Mouse (Mus musculus) liver, embryonic 15.5 days (tissue): Measurements from ENCODE around the gene Ly6g5c. TPM values are rescaled to one million over a fixed set of nuclear protein-coding genes. Genes with fewer than 3 reads are reported as not detected.

Source experiments
- ATAC-seq: fragments of 200-750 bp; cut with Nextera tagmentation; 2 replicates; pipeline ENCODE4 v1.8.0; 2017; ENCODE audit warnings: moderate number of reproducible peaks, mild to moderate bottlenecking, moderate library complexity; ENCODE audit not compliant: insufficient read depth
- H3K27ac ChIP-seq: fragments of 300-500 bp; sonication (generic); replicated peaks from 2 replicates; pipeline ENCODE4 v1.5.1; 2015; ENCODE audit warnings: mild to moderate bottlenecking, inconsistent platforms
- H3K27me3 ChIP-seq: fragments of 300-500 bp; sonication (generic); 2 replicates; pipeline ENCODE4 v1.6.1; 2015; ENCODE audit warnings: mild to moderate bottlenecking, inconsistent platforms
- H3K36me3 ChIP-seq: fragments of 300-500 bp; sonication (generic); replicated peaks from 2 replicates; pipeline ENCODE4 v1.6.1; 2015; ENCODE audit warnings: moderate library complexity, mild to moderate bottlenecking, inconsistent platforms
- H3K4me1 ChIP-seq: fragments of 300-500 bp; sonication (generic); replicated peaks from 2 replicates; pipeline ENCODE4 v1.6.1; 2015; ENCODE audit warnings: inconsistent platforms
- H3K4me2 ChIP-seq: fragments of 300-500 bp; sonication (generic); 2 replicates; pipeline ENCODE4 v1.6.1; 2015; ENCODE audit warnings: moderate library complexity, mild to moderate bottlenecking, inconsistent platforms
- H3K4me3 ChIP-seq: fragments of 300-500 bp; sonication (generic); replicated peaks from 2 replicates; pipeline ENCODE4 v1.5.1; 2015; ENCODE audit warnings: mild to moderate bottlenecking, inconsistent platforms
- H3K9ac ChIP-seq: fragments of 300-500 bp; sonication (generic); 2 replicates; pipeline ENCODE4 v1.6.1; 2015; ENCODE audit warnings: moderate library complexity, mild to moderate bottlenecking, inconsistent platforms
- H3K9me3 ChIP-seq: fragments of 300-500 bp; sonication (generic); replicated peaks from 2 replicates; pipeline ENCODE4 v1.6.1; 2016; ENCODE audit warnings: inconsistent platforms
- WGBS: fragments of 180-500 bp; shearing (Covaris S2); methylation state at CpG from one replicate; pipeline ENCODE4 v1.1.7; 2015; ENCODE audit warnings: mixed read lengths; ENCODE audit not compliant: insufficient replicate concordance; 5-methylcytosine and 5-hydroxymethylcytosine counted together
- polyA plus RNA-seq: library from polyadenylated mRNA; unstranded; fragments of >200 nt; fragmentation: Nextera tagmentation; extraction: Ambion mirVana; gene quantifications from 2 replicates; pipeline ENCODE4 v1.2.1, GENCODE M21; 2015

The Ly6g5c gene
- polyA plus RNA-seq, 1 experiment from 2014 or later: not detected

- Histone ChIP-seq H3K4me2 (no peak overlapping the region), H3K27ac (no peak overlapping the region), H3K36me3 (peaks cover 89% of the 10 kb centered on the region), H3K9me3 (no peaks in the 10 kb centered on the region), H3K27me3 (no peaks in the 10 kb centered on the region), H3K4me1 (peaks cover 27% of the 10 kb centered on the region), H3K9ac (no peak overlapping the region), H3K4me3 (no peak overlapping the region)
- ATAC-seq: no peak
- WGBS: 87% methylated on average over 16 of the region's 16 CpGs
These were observed 50.9 kb downstream of the Ly6g5c start for GRCm38 (mm10) chr17:35158850-35159593.

GRCm38 (mm10) chr17:35159638-35160037 is 51.6 kb downstream of the Ly6g5c start:
- H3K27me3 ChIP-seq: no peaks in the 10 kb centered on the region
- no peak overlapping the region for H3K4me3 ChIP-seq
- peaks cover 83% of the 10 kb centered on the region for H3K36me3 ChIP-seq
- 88% methylated on average over 7 of the region's 7 CpGs for WGBS
- no peaks in the 10 kb centered on the region for H3K9me3 ChIP-seq
- no peak overlapping the region for H3K4me2 ChIP-seq
- ATAC-seq: no peak
- H3K4me1 ChIP-seq: peaks cover 28% of the 10 kb centered on the region
- no peak overlapping the region for H3K27ac ChIP-seq
- H3K9ac ChIP-seq: no peak overlapping the region

GRCm38 (mm10) chr17:35161421-35161820 is 53.3 kb downstream of the Ly6g5c start:
- Histone ChIP-seq H3K9ac (no peak overlapping the region), H3K4me2 (no peak overlapping the region), H3K4me1 (peaks cover 37% of the 10 kb centered on the region), H3K27me3 (no peaks in the 10 kb centered on the region), H3K4me3 (no peak overlapping the region), H3K27ac (no peak overlapping the region), H3K36me3 (peaks cover 65% of the 10 kb centered on the region), H3K9me3 (no peaks in the 10 kb centered on the region)
- WGBS: 82% methylated on average over 11 of the region's 11 CpGs
- no peak for ATAC-seq

Other genes with a start within 250 kb of the Ly6g5c start
- 281 and 374 TPM in 2 replicates for gene Cfb, start 245.8 kb upstream of the Ly6g5c start, polyA plus RNA-seq
- gene Zbtb12, start 228.8 kb upstream of the Ly6g5c start, polyA plus RNA-seq: 0.41 and 0.64 TPM in 2 replicates
- 0.07 TPM in 1 of 2 replicates, not detected in the other for gene Gm20547, start 226.2 kb upstream of the Ly6g5c start, polyA plus RNA-seq
- 25.2 and 26.5 TPM in 2 replicates for gene C2, start 210.0 kb upstream of the Ly6g5c start, polyA plus RNA-seq
- 14.6 and 15.1 TPM in 2 replicates for gene Ehmt2, start 209.8 kb upstream of the Ly6g5c start, polyA plus RNA-seq
- gene Slc44a4, start 193.8 kb upstream of the Ly6g5c start, polyA plus RNA-seq: 3.0 and 3.1 TPM in 2 replicates
- gene Neu1, start 177.0 kb upstream of the Ly6g5c start, polyA plus RNA-seq: 17.1 and 19.8 TPM in 2 replicates
- 0.06 and 0.14 TPM in 2 replicates for gene Hspa1b, start 149.0 kb upstream of the Ly6g5c start, polyA plus RNA-seq
- 0.32 TPM in 1 of 2 replicates, not detected in the other for gene Gm20481, start 138.4 kb upstream of the Ly6g5c start, polyA plus RNA-seq
- 0.96 and 1.6 TPM in 2 replicates for gene Hspa1a, start 136.1 kb upstream of the Ly6g5c start, polyA plus RNA-seq
- gene Hspa1l, start 135.6 kb upstream of the Ly6g5c start, polyA plus RNA-seq: 0.25 and 0.31 TPM in 2 replicates
- gene Lsm2, start 126.4 kb upstream of the Ly6g5c start, polyA plus RNA-seq: 120 and 123 TPM in 2 replicates
- 99.0 and 133 TPM in 2 replicates for gene Vars, start 107.3 kb upstream of the Ly6g5c start, polyA plus RNA-seq
- gene Vwa7, start 91.7 kb upstream of the Ly6g5c start, polyA plus RNA-seq: 0.09 and 0.12 TPM in 2 replicates
- 2.2 and 2.3 TPM in 2 replicates for gene Sapcd1, start 80.3 kb upstream of the Ly6g5c start, polyA plus RNA-seq
- gene Msh5, start 61.5 kb upstream of the Ly6g5c start, polyA plus RNA-seq: 3.4 and 4.3 TPM in 2 replicates
- gene Clic1, start 58.3 kb upstream of the Ly6g5c start, polyA plus RNA-seq: 120 and 122 TPM in 2 replicates
- gene Ddah2, start 49.2 kb upstream of the Ly6g5c start, polyA plus RNA-seq: 18.6 and 22.8 TPM in 2 replicates
- 0.21 and 0.40 TPM in 2 replicates for gene Ly6g6c, start 42.9 kb upstream of the Ly6g5c start, polyA plus RNA-seq
- gene Mpig6b, start 42.1 kb upstream of the Ly6g5c start, polyA plus RNA-seq: 3.2 and 4.4 TPM in 2 replicates
- gene Ly6g6e, start 31.4 kb upstream of the Ly6g5c start, polyA plus RNA-seq: 0.12 and 0.26 TPM in 2 replicates
- 0.41 and 0.70 TPM in 2 replicates for gene Ly6g6d, start 30.2 kb upstream of the Ly6g5c start, polyA plus RNA-seq
- gene Ly6g6f, start 22.7 kb upstream of the Ly6g5c start, polyA plus RNA-seq: 5.1 and 7.0 TPM in 2 replicates
- gene Abhd16a, start 19.0 kb upstream of the Ly6g5c start, polyA plus RNA-seq: 50.0 and 53.2 TPM in 2 replicates
- 0.23 and 0.24 TPM in 2 replicates for gene Ly6g5b, start 7.1 kb downstream of the Ly6g5c start, polyA plus RNA-seq
- 12.8 and 15.5 TPM in 2 replicates for gene Gpank1, start 13.2 kb downstream of the Ly6g5c start, polyA plus RNA-seq
- 125 TPM in 2 replicates for gene Csnk2b, start 13.8 kb downstream of the Ly6g5c start, polyA plus RNA-seq
- 2.2 and 2.5 TPM in 2 replicates for gene D17H6S53E, start 18.1 kb downstream of the Ly6g5c start, polyA plus RNA-seq
- 853 and 907 TPM in 2 replicates for gene Apom, start 23.8 kb downstream of the Ly6g5c start, polyA plus RNA-seq
- gene Bag6, start 26.9 kb downstream of the Ly6g5c start, polyA plus RNA-seq: 19.3 and 20.0 TPM in 2 replicates
- gene Prrc2a, start 56.6 kb downstream of the Ly6g5c start, polyA plus RNA-seq: 46.9 and 52.2 TPM in 2 replicates
- gene Aif1, start 67.8 kb downstream of the Ly6g5c start, polyA plus RNA-seq: 20.5 and 22.2 TPM in 2 replicates
- 40.1 and 40.2 TPM in 2 replicates for gene Lst1, start 80.2 kb downstream of the Ly6g5c start, polyA plus RNA-seq
- 1.2 and 2.0 TPM in 2 replicates for gene Ltb, start 86.2 kb downstream of the Ly6g5c start, polyA plus RNA-seq
- gene Tnf, start 93.7 kb downstream of the Ly6g5c start, polyA plus RNA-seq: 0.31 and 0.36 TPM in 2 replicates
- 0.06 TPM in 1 of 2 replicates, not detected in the other for gene Lta, start 97.1 kb downstream of the Ly6g5c start, polyA plus RNA-seq
- gene Gm16181, start 112.6 kb downstream of the Ly6g5c start, polyA plus RNA-seq: 0.24 TPM in 1 of 2 replicates, not detected in the other
- gene Atp6v1g2, start 125.4 kb downstream of the Ly6g5c start, polyA plus RNA-seq: 0.58 and 0.63 TPM in 2 replicates
- gene Nfkbil1, start 127.5 kb downstream of the Ly6g5c start, polyA plus RNA-seq: 3.2 and 3.6 TPM in 2 replicates
- 141 and 150 TPM in 2 replicates for gene Ddx39b, start 133.5 kb downstream of the Ly6g5c start, polyA plus RNA-seq
- gene H2-D1, start 154.5 kb downstream of the Ly6g5c start, polyA plus RNA-seq: 99.7 and 119 TPM in 2 replicates
- 0.58 and 0.70 TPM in 2 replicates for gene H2-Q1, start 212.1 kb downstream of the Ly6g5c start, polyA plus RNA-seq
- 0.94 and 1.4 TPM in 2 replicates for gene H2-Q2, start 234.0 kb downstream of the Ly6g5c start, polyA plus RNA-seq